Mouse (Mus musculus): ENCODE data around the gene Gm36028.

DNA sequence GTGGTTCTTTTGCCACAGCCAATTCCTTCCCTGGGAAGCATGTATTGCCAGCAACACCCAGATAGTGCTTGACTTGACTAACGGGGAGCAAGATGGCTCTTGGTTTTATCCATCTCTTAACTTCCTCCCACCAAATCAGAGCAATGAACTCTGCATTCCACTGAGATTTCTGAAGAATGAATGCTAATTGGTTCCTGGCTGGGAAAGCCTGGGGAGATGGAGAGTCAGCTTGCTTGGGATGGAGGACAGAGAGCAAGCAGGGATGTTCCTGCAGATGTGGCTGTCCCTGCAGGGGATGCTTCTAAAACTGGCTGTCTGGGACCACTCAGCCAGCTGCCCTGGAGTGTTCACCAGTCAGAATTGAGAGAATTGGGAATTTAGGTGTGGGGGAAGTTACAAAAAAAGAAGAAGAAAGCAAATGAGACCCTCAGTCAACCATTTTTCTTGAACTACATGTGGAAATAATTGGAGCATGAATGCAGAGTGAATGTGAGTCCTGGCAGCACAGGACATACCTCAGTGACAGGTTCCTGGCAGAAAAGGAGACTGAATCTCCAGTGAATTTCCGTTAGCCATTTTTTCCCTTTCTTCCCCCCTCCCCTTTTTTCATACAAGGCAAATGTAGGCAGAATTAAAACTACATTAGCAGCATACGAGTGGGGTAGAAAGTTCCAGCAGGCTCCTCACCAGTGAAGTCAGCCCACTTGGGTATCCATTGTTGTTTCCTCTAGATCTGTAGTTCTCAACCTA, 55.0 kb downstream of the Gm36028 start:
- TF ChIP-seq CTCF (IDR thresholded peaks at IDR 0.05; ENCODE audit: low read depth, low read length) (no peak), POLR2A (IDR thresholded peaks at IDR 0.05; ENCODE audit: borderline replicate concordance, low read depth, low read length) (no peak)
